Mouse (Mus musculus): ENCODE measurements at regions not wholly inside any gene's neighbourhood (a gene's known extent, or its start where the extent isn't known, plus 50 kb on each side); places are given as distances from the start of the nearest gene placed in this dataset.
"Not testable (repeated sequence)": the region's sequence is repeated elsewhere in the genome, so short reads cannot be mapped to it uniquely, and the experiment has no call there.

DNA sequence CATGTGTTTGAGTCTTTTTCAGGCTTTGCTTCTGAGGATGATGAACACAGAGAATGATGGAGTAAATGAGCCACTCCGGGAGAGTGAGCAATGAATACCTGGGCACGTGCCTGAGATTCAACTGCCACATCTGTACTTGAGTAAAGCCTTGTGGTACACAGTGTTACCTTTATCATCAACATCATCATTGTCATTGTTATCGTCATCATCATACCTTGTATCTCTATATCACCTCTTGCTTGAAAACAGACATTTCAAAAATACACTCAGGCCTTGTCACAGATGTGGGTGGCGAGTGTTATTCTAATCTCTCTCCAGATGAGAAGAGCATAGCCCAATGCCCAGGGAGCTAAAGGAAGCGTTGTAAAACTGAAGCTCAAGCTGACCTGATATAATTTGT, 158.4 kb downstream of the Ifng start:
- no peak for ATAC-seq (replicated peaks; ENCODE audit: low FRiP score, poor library complexity, severe bottlenecking)

DNA sequence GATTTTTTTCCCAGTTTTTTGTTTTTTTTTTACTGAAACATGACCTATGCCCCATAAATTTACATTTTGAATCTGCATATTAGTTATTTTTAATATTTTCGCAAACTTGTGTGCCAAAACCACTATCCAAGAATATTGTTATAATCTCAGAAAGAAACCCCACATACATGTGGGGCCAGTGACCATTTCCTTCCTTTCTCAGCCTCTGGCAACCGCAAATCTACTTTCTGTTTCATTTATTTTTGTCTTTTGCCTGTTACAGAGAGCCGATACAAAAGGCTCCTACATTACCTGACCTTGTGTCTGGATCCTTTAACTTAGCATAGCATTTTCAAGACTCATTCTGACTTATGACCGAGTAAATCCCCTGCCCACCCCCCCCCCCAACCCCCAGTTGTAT, 158.8 kb downstream of the Ifng start:
- no peak for ATAC-seq (replicated peaks; ENCODE audit: low FRiP score, poor library complexity, severe bottlenecking)

- no peak for ATAC-seq (replicated peaks; ENCODE audit: low FRiP score, poor library complexity, severe bottlenecking)
Measured at GRCm38 (mm10) chr10:118602922-118603321, 162.1 kb downstream of the Ifng start.

GRCm38 (mm10) chr10:118603857-118604414, 163.1 kb downstream of the Ifng start:
- no peak for ATAC-seq (replicated peaks; ENCODE audit: low FRiP score, poor library complexity, severe bottlenecking)

- ATAC-seq (replicated peaks; ENCODE audit: low FRiP score, poor library complexity, severe bottlenecking): no peak
Measured at GRCm38 (mm10) chr10:118605156-118605821, 164.4 kb downstream of the Ifng start.

GRCm38 (mm10) chr10:118607418-118607817, 166.6 kb downstream of the Ifng start:
- ATAC-seq (replicated peaks; ENCODE audit: low FRiP score, poor library complexity, severe bottlenecking): no peak

- no peak for ATAC-seq (replicated peaks; ENCODE audit: low FRiP score, poor library complexity, severe bottlenecking)
Measured at GRCm38 (mm10) chr10:118608376-118609145, 167.7 kb downstream of the Ifng start.

- ATAC-seq (replicated peaks; ENCODE audit: low FRiP score, poor library complexity, severe bottlenecking): no peak
Measured at GRCm38 (mm10) chr10:118609157-118609556, 168.3 kb downstream of the Ifng start.

DNA sequence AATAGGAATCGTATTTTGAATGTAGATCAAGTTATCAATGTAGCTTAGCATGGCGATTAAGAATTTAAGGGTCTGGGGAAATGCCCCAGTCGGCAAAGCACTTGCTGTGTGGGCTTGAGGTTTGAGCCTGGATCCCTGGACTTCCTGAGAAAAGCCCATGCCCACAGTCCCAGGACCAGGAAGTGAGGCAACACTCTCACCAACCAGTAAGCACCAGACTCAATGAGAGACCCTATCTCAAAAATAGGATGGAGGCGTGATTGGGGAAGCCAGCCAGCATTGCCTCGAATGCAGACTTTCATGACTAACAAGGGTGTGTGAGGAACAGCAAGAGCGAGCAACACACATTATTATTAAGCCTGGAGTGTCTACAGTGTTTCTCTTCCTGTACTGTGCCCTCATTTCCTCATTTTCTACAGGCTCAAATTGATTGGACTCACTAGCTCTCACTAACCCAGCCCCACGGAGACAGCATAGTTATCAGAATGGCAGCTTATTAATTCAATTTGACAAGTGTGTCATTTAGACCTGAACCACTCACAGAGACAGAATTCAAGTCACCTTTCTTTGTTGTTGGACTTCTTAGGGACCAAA, 170.1 kb downstream of the Ifng start:
- no peak for ATAC-seq (replicated peaks; ENCODE audit: low FRiP score, poor library complexity, severe bottlenecking)

DNA sequence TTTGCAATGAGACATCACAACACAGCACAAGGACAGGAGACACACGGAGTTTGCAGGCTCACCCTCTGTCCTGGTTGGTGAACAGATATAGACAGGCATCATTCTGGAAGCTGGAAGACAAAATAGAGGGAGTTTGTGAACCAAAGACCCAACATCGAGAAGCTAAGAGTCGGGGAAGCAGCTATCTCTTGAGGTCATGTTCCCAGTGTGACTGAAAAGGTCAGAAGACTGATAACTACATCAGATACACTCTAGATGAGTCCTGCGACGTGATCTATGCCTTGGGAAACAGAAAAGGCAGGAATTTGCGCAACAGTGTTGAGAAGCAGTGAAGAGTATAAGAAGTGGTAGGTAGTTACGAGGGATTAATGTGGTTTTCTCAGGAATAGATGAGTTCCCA, 171.2 kb downstream of the Ifng start:
- ATAC-seq (replicated peaks; ENCODE audit: low FRiP score, poor library complexity, severe bottlenecking): no peak

DNA sequence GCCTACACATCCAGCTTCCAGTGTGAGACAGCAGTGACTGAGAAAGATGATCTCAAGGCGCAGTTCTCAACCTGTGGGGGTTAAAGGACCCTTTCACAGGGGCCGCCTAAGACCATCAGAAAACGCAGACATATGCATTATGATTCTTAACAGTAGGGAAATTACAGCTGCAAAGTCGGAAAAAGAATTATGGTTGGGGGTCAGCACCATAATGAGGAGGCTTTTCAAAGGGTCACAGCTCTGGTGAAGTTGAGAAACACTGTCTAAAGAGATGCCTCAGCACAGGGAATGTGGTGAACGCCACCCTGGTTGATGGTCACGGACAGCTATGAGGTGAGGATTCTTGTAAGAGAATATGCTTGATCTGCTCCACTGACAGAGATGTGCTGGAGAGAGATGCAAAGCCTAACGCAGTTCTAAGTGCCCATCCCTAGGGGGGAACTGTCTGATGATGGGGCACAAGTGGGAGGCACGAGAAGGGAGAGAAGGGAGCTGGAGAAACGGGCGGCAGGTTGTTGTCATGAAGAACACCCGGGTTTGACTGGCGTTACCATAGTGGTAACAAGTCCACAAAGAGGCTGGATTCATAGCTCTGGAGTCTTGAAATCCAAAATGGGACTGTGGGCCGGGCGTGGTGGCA, 172.3 kb downstream of the Ifng start:
- no peak for ATAC-seq (replicated peaks; ENCODE audit: low FRiP score, poor library complexity, severe bottlenecking)

- ATAC-seq (replicated peaks; ENCODE audit: low FRiP score, poor library complexity, severe bottlenecking): no peak
Measured at GRCm38 (mm10) chr10:118614251-118614865, 173.5 kb downstream of the Ifng start.

DNA sequence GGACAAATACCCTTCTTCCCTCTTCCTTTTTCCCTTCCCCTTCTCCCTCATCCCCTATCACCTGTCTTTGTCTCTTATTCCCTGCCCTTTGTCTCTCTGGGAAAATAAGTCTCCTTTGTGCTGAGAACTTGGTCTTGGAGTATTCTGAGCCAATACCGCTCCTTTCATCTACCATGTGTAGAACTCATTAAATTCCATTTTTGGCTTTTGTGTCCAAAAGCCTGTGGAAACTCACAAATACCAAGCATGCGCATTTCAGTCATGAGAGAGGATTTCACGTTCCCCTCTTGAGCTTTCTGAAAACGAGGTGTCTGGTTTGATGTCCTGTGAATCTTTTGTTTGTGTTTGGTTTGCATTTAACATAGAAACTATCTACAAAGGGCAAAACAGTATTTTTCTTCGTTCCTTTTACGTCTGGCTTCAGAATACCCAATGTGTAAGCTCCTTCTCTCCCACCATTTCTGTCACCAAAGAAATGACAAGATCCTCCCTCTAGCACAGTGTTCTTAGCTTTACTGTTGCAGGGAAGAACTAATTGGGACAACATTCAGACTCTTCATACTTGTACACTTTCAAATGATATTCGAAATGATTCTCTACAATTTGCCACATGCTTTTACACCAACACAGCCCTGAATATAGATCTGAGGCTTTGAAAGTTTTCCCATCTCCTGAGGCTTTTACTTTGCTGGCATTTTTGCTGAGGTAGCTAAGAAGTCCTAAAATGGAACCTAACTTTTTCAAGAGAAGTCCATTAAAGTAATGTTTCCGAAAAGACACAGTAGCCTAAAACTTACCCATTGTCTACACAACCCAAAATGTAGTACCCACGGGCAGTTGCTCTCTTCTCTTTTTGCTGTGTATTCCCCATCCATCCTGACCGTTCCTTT, 174.5 kb downstream of the Ifng start:
- no peak for ATAC-seq (replicated peaks; ENCODE audit: low FRiP score, poor library complexity, severe bottlenecking)

- ATAC-seq (replicated peaks; ENCODE audit: low FRiP score, poor library complexity, severe bottlenecking): no peak
Measured at GRCm38 (mm10) chr10:118616031-118616615, 175.3 kb downstream of the Ifng start.

- no peak for ATAC-seq (replicated peaks; ENCODE audit: low FRiP score, poor library complexity, severe bottlenecking)
Measured at GRCm38 (mm10) chr10:118617291-118618044, 176.6 kb downstream of the Ifng start.

- not testable (repeated sequence) for ATAC-seq (replicated peaks; ENCODE audit: low FRiP score, poor library complexity, severe bottlenecking)
Measured at GRCm38 (mm10) chr10:118618251-118618650, 177.4 kb downstream of the Ifng start.

GRCm38 (mm10) chr10:118618766-118619600, 178.1 kb downstream of the Ifng start:
- ATAC-seq (replicated peaks; ENCODE audit: low FRiP score, poor library complexity, severe bottlenecking): no peak
